Mouse (Mus musculus) CH12.LX (cell line): ENCODE measurements around the gene Ehd2. TPM values are rescaled to one million over a fixed set of nuclear protein-coding genes. Genes with fewer than 3 reads are reported as not detected.

ENCODE experiments used
- DNase-seq: peaks from one replicate; pipeline ENCODE4 v3.0.0-alpha.2; 2013; ENCODE audit errors: extremely low read depth
- H3K27ac ChIP-seq: 2 replicates; pipeline ENCODE4 v1.5.1; 2012; ENCODE audit warnings: low read depth, mild to moderate bottlenecking, control low read depth, moderate library complexity; ENCODE audit not compliant: insufficient read depth
- H3K27me3 ChIP-seq: replicated peaks from 2 replicates; pipeline ENCODE3; 2012; ENCODE audit warnings: inconsistent platforms
- H3K36me3 ChIP-seq, 2 experiments: replicated peaks in 1 of 2; 2 replicates each; pipeline versions ENCODE3 to v1.6.1; 2012; ENCODE audit warnings: inconsistent platforms in 1 of 2, low read length in 1 of 2, mild to moderate bottlenecking in 1 of 2, mixed read lengths in 1 of 2, moderate library complexity in 1 of 2; ENCODE audit not compliant: control insufficient read depth in 1 of 2, insufficient read depth in 1 of 2
- H3K4me1 ChIP-seq, 2 experiments: 2 replicates each; pipeline ENCODE4 v1.6.1; 2012; ENCODE audit warnings: inconsistent platforms in 1 of 2, moderate library complexity in 1 of 2; ENCODE audit not compliant: insufficient read depth in 2 of 2, control insufficient read depth in 1 of 2
- H3K4me2 ChIP-seq: 2 replicates; pipeline ENCODE4 v1.6.1; 2012; ENCODE audit warnings: low read depth, mild to moderate bottlenecking, control low read depth; ENCODE audit not compliant: poor library complexity, insufficient read depth, severe bottlenecking
- H3K4me3 ChIP-seq, 3 experiments: fragments of 150-350 bp in 1 of 3; sonication (generic) in 1 of 3; replicated peaks in 1 of 3; 2 replicates each; pipeline versions ENCODE3 to v1.5.1; 2011 to 2012; ENCODE audit warnings: low read depth in 2 of 3, low read length in 2 of 3, mild to moderate bottlenecking in 2 of 3, moderate library complexity in 2 of 3, control low read depth in 1 of 3, improper control_type of control experiment in 1 of 3, inconsistent platforms in 1 of 3, mixed read lengths in 1 of 3; ENCODE audit not compliant: poor library complexity in 1 of 3
- H3K79me2 ChIP-seq: replicated peaks from 2 replicates; pipeline ENCODE4 v1.6.1; 2012; ENCODE audit warnings: mild to moderate bottlenecking, moderate library complexity; ENCODE audit not compliant: control insufficient read depth, poor library complexity, insufficient read depth, severe bottlenecking; ENCODE audit errors: extremely low read depth
- H3K9ac ChIP-seq: 2 replicates; pipeline ENCODE4 v1.6.1; 2012; ENCODE audit warnings: low read depth, mild to moderate bottlenecking, control low read depth, moderate library complexity; ENCODE audit not compliant: insufficient read depth
- H3K9me3 ChIP-seq: replicated peaks from 2 replicates; pipeline ENCODE3; 2012; ENCODE audit warnings: low read length, inconsistent platforms, mixed read lengths
- BHLHE40 ChIP-seq: IDR thresholded peaks from 2 replicates; pipeline ENCODE4 v1.6.1; 2011; ENCODE audit warnings: mild to moderate bottlenecking, low read depth, low read length, improper control_type of control experiment
- CHD2 ChIP-seq: IDR thresholded peaks from 2 replicates; pipeline ENCODE4 v1.6.1; 2011; ENCODE audit warnings: low read length, improper control_type of control experiment
- CTCF ChIP-seq, 2 experiments: IDR thresholded peaks in 1 of 2; conservative IDR thresholded peaks in 1 of 2; 2 replicates each; pipeline ENCODE4 v1.5.1; 2011 to 2012; ENCODE audit warnings: low read depth in 2 of 2, low read length in 2 of 2, improper control_type of control experiment in 1 of 2, inconsistent platforms in 1 of 2, mild to moderate bottlenecking in 1 of 2, moderate library complexity in 1 of 2
- E2F4 ChIP-seq: IDR thresholded peaks from 2 replicates; pipeline ENCODE4 v1.6.1; 2011; ENCODE audit warnings: low read depth, low read length, improper control_type of control experiment; ENCODE audit not compliant: insufficient replicate concordance
- ELF1 ChIP-seq: IDR thresholded peaks from 2 replicates; pipeline ENCODE4 v1.6.1; 2014; ENCODE audit warnings: low read depth, mild to moderate bottlenecking, inconsistent platforms, low read length, improper control_type of control experiment
- EP300 ChIP-seq: IDR thresholded peaks from 2 replicates; pipeline ENCODE4 v1.6.1; 2011; ENCODE audit warnings: low read length, improper control_type of control experiment
- ETS1 ChIP-seq: conservative IDR thresholded peaks from 2 replicates; pipeline ENCODE4 v1.6.1; 2012; ENCODE audit warnings: low read depth, mild to moderate bottlenecking, inconsistent platforms, low read length, improper control_type of control experiment, moderate library complexity
- HCFC1 ChIP-seq: IDR thresholded peaks from 2 replicates; pipeline ENCODE4 v1.6.1; 2012; ENCODE audit warnings: low read depth, mild to moderate bottlenecking, inconsistent platforms, low read length, improper control_type of control experiment
- IRF4 ChIP-seq: IDR thresholded peaks from 2 replicates; pipeline ENCODE4 v1.6.1; 2014; ENCODE audit warnings: low read depth, mild to moderate bottlenecking, inconsistent platforms, low read length, improper control_type of control experiment
- JUN ChIP-seq: IDR thresholded peaks from 2 replicates; pipeline ENCODE4 v1.6.1; 2011; ENCODE audit warnings: low read depth, mild to moderate bottlenecking, low read length, improper control_type of control experiment, moderate library complexity; ENCODE audit not compliant: insufficient read depth
- JUND ChIP-seq: conservative IDR thresholded peaks from 2 replicates; pipeline ENCODE4 v1.6.1; 2011; ENCODE audit warnings: low read depth, low read length, improper control_type of control experiment
- KAT2A ChIP-seq: IDR thresholded peaks from 2 replicates; pipeline ENCODE4 v1.6.1; 2012; ENCODE audit warnings: low read length, improper control_type of control experiment, inconsistent platforms; ENCODE audit not compliant: insufficient replicate concordance
- MAFK ChIP-seq: IDR thresholded peaks from 2 replicates; pipeline ENCODE4 v1.6.1; 2011; ENCODE audit warnings: low read length, improper control_type of control experiment; ENCODE audit not compliant: insufficient replicate concordance
- MAX ChIP-seq: IDR thresholded peaks from 2 replicates; pipeline ENCODE4 v1.6.1; 2011; ENCODE audit warnings: low read length, improper control_type of control experiment
- MAZ ChIP-seq: IDR thresholded peaks from 2 replicates; pipeline ENCODE4 v1.6.1; 2012; ENCODE audit warnings: low read depth, mild to moderate bottlenecking, inconsistent platforms, low read length, improper control_type of control experiment, moderate library complexity
- MEF2A ChIP-seq: IDR thresholded peaks from 2 replicates; pipeline ENCODE4 v1.6.1; 2014; ENCODE audit warnings: low read depth, mild to moderate bottlenecking, inconsistent platforms, low read length, improper control_type of control experiment, borderline replicate concordance
- MXI1 ChIP-seq: IDR thresholded peaks from 2 replicates; pipeline ENCODE4 v1.6.1; 2011; ENCODE audit warnings: mild to moderate bottlenecking, low read depth, low read length, improper control_type of control experiment
- MYC ChIP-seq: IDR thresholded peaks from 2 replicates; pipeline ENCODE4 v1.6.1; 2011; ENCODE audit warnings: low read depth, mild to moderate bottlenecking, improper control_type of control experiment, low read length
- NELFE ChIP-seq: IDR thresholded peaks from 2 replicates; pipeline ENCODE4 v1.6.1; 2011; ENCODE audit warnings: low read depth, low read length, improper control_type of control experiment
- NRF1 ChIP-seq: IDR thresholded peaks from 2 replicates; pipeline ENCODE4 v1.6.1; 2014; ENCODE audit warnings: low read depth, mild to moderate bottlenecking, inconsistent platforms, low read length, improper control_type of control experiment, moderate library complexity
- PAX5 ChIP-seq: IDR thresholded peaks from 2 replicates; pipeline ENCODE4 v1.6.1; 2012; ENCODE audit warnings: low read length, inconsistent platforms, mixed read lengths
- POLR2A ChIP-seq: IDR thresholded peaks from 2 replicates; pipeline ENCODE4 v1.6.1; 2011; ENCODE audit warnings: low read depth, mild to moderate bottlenecking, improper control_type of control experiment, low read length
- RAD21 ChIP-seq: IDR thresholded peaks from 2 replicates; pipeline ENCODE4 v1.6.1; 2011; ENCODE audit warnings: low read depth, mild to moderate bottlenecking, low read length, improper control_type of control experiment, moderate library complexity
- RCOR1 ChIP-seq: conservative IDR thresholded peaks from 2 replicates; pipeline ENCODE4 v1.6.1; 2012; ENCODE audit warnings: low read depth, mild to moderate bottlenecking, inconsistent platforms, low read length, improper control_type of control experiment
- SIN3A ChIP-seq: IDR thresholded peaks from 2 replicates; pipeline ENCODE4 v1.6.1; 2012; ENCODE audit warnings: low read length, improper control_type of control experiment, inconsistent platforms
- SMC3 ChIP-seq: IDR thresholded peaks from 2 replicates; pipeline ENCODE4 v1.6.1; 2011; ENCODE audit warnings: low read depth, low read length, improper control_type of control experiment
- TCF12 ChIP-seq: IDR thresholded peaks from 2 replicates; pipeline ENCODE4 v1.6.1; 2014; ENCODE audit warnings: low read depth, mild to moderate bottlenecking, inconsistent platforms, low read length, improper control_type of control experiment
- ZMIZ1 ChIP-seq: IDR thresholded peaks from 2 replicates; pipeline ENCODE4 v1.6.1; 2012; ENCODE audit warnings: low read depth, mild to moderate bottlenecking, inconsistent platforms, low read length, improper control_type of control experiment
- ZNF384 ChIP-seq: IDR thresholded peaks from 2 replicates; pipeline ENCODE4 v1.6.1; 2012; ENCODE audit warnings: low read depth, low read length, improper control_type of control experiment, inconsistent platforms
- dilution Hi-C: fragments of 300-500 bp; cut with MboI; formaldehyde crosslinking; loops from 2 replicates; pipeline ENCODE4 v1.14.3; 2020; ENCODE audit warnings: low sequenced_read_pairs; ENCODE audit not compliant: extremely low pct_unique_long_range_greater_than_20kb, extremely low pct_ligation_motif_present
- in situ Hi-C: fragments of 300-500 bp; cut with MboI; formaldehyde crosslinking; loops from 3 replicates; pipeline ENCODE4 v1.14.3; 2019; ENCODE audit warnings: low sequenced_read_pairs, low pct_ligation_motif_present, low pct_unique_long_range_greater_than_20kb, mixed read lengths
- polyA plus RNA-seq: library from polyadenylated mRNA; unstranded; fragments of >175 nt; gene quantifications from 2 replicates; pipeline ENCODE4 v1.2.1, GENCODE M21; 2012; ENCODE audit warnings: low read depth; ENCODE audit not compliant: insufficient read length
- total RNA-seq, 2 experiments: library from RNA; depleted of rRNA; stranded (reverse); fragments of 300-350 nt in 1 of 2; fragments of >200 nt in 1 of 2; gene quantifications; 2 replicates each; pipeline ENCODE4 v1.2.3; 2012 to 2014

Ehd2 gene
- total and polyA plus RNA-seq, 3 experiments = 1.2 to 7.0 (median 5.2) TPM

- Histone ChIP-seq H3K27me3 (no peaks in the 10 kb centered on the region), H3K9me3 (peaks cover 3% of the 10 kb centered on the region), H3K36me3 (peaks cover 11 to 13% of the 10 kb centered on the region in 2 experiments), H3K27ac (no peak overlapping the region), H3K9ac (no peak overlapping the region; the same call in 1 of the 2 replicates), H3K4me2 (peak overlapping the region; percentile 79; the same call in 1 of the 2 replicates), H3K4me3 (no peak overlapping the region), H3K79me2 (peaks cover 12% of the 10 kb centered on the region), H3K4me1 (peaks cover 14 to 38% of the 10 kb centered on the region in 2 experiments)
- in situ Hi-C loops (loop anchor here (25.0 kb wide), 1 partner anchor 838 kb away; the partner anchor contains the start of gene Slc1a5), dilution Hi-C loops (no loop called here)
- DNase-seq = no peak
- TF ChIP-seq E2F4 (no peak), SIN3A (0 out of 2 replicates have a peak, but pooled peaks have one; percentile 4), JUN (no peak), MAFK (0 out of 2 replicates have a peak, but pooled peaks have one; percentile 17)
Observed at GRCm38 (mm10) chr7:15949216-15949790, 18.1 kb downstream of the Ehd2 start.

- Histone ChIP-seq H3K4me3 (peak overlapping the region in 2 of 3 experiments; percentile 33 to 38), H3K27ac (peak overlapping the region; percentile 72; the same call in 1 of the 2 replicates), H3K36me3 (peaks cover 19 to 21% of the 10 kb centered on the region in 2 experiments), H3K4me2 (peak overlapping the region; percentile 89), H3K79me2 (peaks cover 21% of the 10 kb centered on the region), H3K27me3 (no peaks in the 10 kb centered on the region), H3K9ac (peak overlapping the region; percentile 55), H3K4me1 (peaks cover 16 to 46% of the 10 kb centered on the region in 2 experiments), H3K9me3 (peaks cover 2% of the 10 kb centered on the region)
- dilution Hi-C loops = no loop called here
- DNase-seq = peak; percentile 89
- in situ Hi-C loops = loop anchor here (25.0 kb wide), 1 partner anchor 839 kb away; the partner anchor contains the start of gene Slc1a5
- TF ChIP-seq ZMIZ1 = 0 out of 2 replicates have a peak, but pooled peaks have one; percentile 35
- no peak for TF ChIP-seq RCOR1
- no peak for TF ChIP-seq E2F4
- TF ChIP-seq NELFE = peak; percentile 66
- TF ChIP-seq MAX = peak; percentile 82
- peak; percentile 87 for TF ChIP-seq SMC3
- peak; percentile 46 for TF ChIP-seq BHLHE40
- 0 out of 2 replicates have a peak, but pooled peaks have one; percentile 15 for TF ChIP-seq MAFK
- TF ChIP-seq MYC = peak; percentile 59; the same call in 1 of the 2 replicates
- peak; percentile 98 for TF ChIP-seq MAZ
- peak; percentile 53 for TF ChIP-seq POLR2A
- TF ChIP-seq CHD2 = peak; percentile 66
- peak; percentile 81 for TF ChIP-seq IRF4
- peak; percentile 47; the same call in 1 of the 2 replicates for TF ChIP-seq MXI1
- TF ChIP-seq EP300 = peak; percentile 86
- TF ChIP-seq HCFC1 = no peak
- TF ChIP-seq RAD21 = peak; percentile 62
- peak; percentile 36; the same call in 1 of the 2 replicates for TF ChIP-seq ELF1
- peak; percentile 68; the same call in 1 of the 2 replicates for TF ChIP-seq SIN3A
- TF ChIP-seq MEF2A = peak; percentile 71
- no peak for TF ChIP-seq PAX5
- TF ChIP-seq JUN = no peak
- TF ChIP-seq TCF12 = peak; percentile 58
- 0 out of 2 replicates have a peak, but pooled peaks have one; percentile 13 for TF ChIP-seq JUND
- no peak for TF ChIP-seq KAT2A
- peak; percentile 23 to 86; a peak in 3 of 4 replicates for TF ChIP-seq CTCF (conservative IDR thresholded peaks at IDR 0.05 in 1 of 2, IDR thresholded peaks at IDR 0.05 in 1 of 2; ENCODE audit: low read depth in 2 of 2, low read length in 2 of 2)
- 0 out of 2 replicates have a peak, but pooled peaks have one; percentile 29 for TF ChIP-seq NRF1
- TF ChIP-seq ZNF384 = no peak
- peak; percentile 83 for TF ChIP-seq ETS1
Observed at GRCm38 (mm10) chr7:15948381-15948941, 18.9 kb downstream of the Ehd2 start.
